Mouse (Mus musculus) CD4-positive, CD25-positive, alpha-beta regulatory T cell (primary cell): ENCODE results near the gene Izumo4. TPM values are rescaled to one million over a fixed set of nuclear protein-coding genes. Genes with fewer than 3 reads are reported as not detected.

ENCODE experiments used
- polyA plus RNA-seq: library from polyadenylated mRNA; unstranded; fragments of 100-300 nt; shearing (Covaris generic); gene quantifications from one replicate; pipeline ENCODE4 v1.2.1, GENCODE M21; 2017

The Izumo4 gene
- 156 TPM for polyA plus RNA-seq

DNA sequence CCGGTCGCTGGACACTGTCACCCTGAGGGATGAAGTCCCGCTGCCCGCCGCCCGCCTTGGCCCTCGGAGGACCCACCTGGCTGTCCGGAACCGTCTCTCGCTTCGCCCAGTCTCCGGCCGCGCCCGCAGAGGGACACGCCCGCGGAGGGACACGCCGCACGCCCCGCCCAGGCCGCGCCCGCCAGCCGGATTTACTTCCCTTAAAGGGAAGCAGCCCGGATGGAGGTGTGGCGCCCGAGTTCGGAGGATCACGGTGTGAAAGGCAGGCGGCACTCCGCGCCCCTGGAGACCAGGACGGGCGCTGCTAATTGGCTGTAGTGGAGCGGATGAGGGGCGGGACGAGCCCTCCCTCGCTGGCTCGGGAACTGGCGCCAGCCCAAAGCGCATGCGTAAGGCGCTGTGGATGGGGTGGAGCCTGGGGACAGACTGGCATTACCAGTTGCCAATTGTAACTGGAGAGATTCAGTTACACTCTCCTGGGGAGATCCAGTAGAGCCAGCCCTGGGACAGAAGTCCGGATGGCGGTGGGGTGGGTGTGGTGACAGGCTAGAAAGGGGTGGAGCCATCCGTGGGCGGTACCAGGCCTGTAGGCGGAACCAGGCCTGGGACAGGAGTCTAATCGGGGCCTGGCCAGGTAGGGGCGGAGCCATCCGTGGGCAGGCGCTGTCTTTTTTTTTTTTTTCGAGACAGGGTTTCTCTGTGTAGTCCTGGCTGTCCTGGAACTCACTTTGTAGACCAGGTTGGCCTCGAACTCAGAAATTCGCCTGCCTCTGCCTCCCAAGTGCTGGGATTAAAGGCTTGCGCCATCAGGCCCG, at the start of gene Izumo4, which contains the start of gene Mob3a:
TSS of gene Izumo4 (plus strand) at position 464 of the 815 bp plus-strand sequence.
TSS of gene Mob3a (minus strand) at position 257 of the 815 bp plus-strand sequence.

DNA sequence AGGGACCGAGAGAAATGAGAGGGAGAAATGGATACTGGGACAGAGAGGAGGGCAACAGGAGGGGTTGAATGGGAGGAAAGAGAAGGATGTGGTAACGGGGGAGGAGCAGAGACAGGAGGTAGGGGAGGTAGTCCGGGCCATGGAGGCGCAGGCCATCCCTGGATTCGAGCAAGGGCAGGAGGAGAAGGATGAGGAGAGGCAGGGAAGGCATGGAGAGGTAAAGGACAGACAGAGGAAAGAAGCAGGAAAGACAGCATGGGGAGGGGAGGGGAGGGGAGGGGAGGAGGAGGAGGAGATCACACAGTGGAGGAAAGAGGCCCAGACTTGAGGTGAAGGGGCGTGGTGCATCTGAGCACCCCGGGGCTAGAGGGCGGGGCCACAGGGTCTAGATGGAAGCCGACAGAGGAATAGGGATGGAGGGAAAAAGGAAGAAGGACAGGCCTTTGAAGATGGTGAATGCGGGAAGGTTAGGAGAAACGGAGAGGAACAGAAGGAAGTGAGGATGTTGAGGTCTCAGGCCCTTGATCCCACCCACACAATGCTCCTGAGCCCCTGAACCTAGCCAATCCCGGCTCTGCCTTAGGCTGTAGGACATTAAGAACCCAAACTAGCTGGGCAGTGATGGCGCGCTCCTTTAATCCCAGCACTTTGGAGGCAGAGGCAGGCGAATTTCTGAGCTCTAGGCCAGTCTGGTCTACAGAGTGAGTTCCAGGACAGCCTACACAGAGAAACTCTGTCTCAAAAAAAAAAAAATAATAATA, 44.9 kb upstream of the Izumo4 start, which contains the start of gene Btbd2:
TSS of gene Btbd2 (minus strand) at position 209 of the 761 bp plus-strand sequence.

DNA sequence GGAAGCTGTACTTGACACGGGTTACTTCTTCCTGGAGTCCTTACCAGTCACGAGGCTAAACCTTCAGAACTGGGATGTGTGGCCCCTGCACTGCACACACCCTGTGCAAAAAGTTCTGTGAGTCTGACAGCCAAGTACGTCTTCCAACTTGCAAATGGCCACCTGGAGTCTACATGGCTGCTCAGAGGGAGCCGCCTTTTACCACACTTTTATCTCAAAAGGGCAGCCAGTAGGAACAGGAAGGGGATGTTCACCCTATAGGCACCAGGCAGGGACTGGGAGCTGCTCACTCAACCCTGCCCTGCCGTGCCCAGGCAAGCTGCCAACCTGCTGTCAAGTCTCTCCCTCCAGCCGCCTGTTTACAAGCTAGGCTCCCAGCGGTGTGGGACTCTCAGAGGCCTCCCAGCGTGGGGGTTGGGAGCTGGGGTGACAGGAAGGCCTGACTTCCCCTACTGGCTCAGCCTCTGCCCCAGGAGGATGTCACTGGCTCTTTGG, 24.0 kb upstream of the Izumo4 start, which contains the start of gene Mknk2:
TSS of gene Mknk2 (minus strand) at position 171 of the 495 bp plus-strand sequence.

DNA sequence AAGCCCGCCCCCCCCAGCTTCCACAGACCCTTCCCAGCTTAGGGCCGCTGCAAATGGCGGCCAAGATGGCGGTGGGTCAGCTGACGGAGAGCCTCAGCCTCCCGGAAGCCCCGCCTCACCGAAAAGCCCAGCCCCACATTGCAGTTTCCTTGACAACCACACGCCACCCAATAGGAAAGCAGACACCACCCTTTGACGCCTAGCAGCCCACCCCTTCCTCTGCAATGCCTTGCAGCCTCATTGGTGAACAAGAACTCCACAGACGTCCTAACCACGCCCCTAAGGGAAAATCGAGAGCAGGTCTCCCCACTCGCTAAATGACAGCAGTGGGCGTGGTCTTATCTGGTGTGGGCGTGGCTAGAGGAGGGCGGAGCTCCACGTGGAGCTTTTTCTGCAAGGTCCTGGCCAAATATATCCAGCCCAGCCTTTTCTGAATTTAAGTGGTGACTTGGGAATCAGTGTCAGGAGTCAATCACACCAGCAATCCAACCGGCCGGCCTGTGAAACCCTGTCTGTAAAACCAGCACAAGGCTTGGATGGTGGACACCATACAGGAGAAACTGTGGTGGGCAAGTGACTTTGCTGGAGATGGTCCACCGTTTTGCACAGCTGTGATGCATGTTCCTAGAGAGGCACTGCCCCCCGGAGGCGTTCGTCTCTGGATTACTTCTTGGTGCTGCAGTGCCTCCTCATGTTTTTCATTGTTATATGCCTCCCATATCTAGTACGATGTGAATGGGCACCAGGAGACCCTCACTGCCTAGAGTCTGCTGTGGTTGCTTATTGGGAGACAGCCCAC, 40.4 kb downstream of the Izumo4 start, which contains the start of gene Ap3d1:
TSS of gene Ap3d1 (minus strand) at position 85 of the 799 bp plus-strand sequence.

DNA sequence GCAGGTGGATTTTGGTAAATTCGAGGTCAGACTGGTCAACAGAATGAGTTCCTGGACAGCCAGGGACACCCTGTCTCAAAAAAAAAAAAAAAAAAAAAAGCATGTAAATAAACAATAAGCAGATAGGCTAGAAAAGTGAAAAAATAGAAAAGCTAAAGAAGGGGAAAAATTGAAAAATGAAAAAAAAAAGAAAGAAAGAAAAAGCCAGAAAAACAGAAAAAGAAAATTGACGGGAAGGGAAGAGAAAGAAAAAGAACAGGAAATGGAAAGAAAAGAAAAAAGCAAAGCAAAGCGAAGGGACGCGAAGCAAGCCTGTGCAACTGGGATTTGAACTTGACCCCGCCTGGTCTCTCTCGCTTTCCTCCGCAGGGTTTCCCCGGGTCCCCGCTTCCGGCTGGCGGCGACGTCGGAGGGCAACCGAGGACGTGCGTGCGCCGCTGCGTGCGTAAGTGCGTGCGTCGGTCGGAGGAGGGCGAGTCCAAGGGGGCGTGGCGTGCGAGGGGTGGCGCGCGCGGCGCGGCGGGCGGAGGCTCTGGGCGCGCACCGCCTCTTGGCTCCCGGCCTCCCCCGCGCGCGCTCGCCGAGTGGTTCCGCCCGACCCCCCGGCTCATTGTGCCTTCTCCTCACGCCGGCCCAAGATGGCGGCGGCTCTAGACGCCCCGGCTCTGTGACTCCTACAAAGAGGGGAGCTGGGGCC, 52.8 kb downstream of the Izumo4 start, which contains the start of gene Dot1l:
TSS of gene Dot1l (plus strand) at position 613 of the 697 bp plus-strand sequence.

Other genes with a start within 250 kb of the Izumo4 start
- not detected for gene Onecut3, start 207.3 kb upstream of the Izumo4 start, polyA plus RNA-seq
- gene Atp8b3, start 163.1 kb upstream of the Izumo4 start, polyA plus RNA-seq, result 0.04 TPM
- gene Rexo1, start 140.6 kb upstream of the Izumo4 start, polyA plus RNA-seq, result 62.2 TPM
- gene Klf16, start 124.9 kb upstream of the Izumo4 start, polyA plus RNA-seq, result 13.2 TPM
- gene Abhd17a, start 111.8 kb upstream of the Izumo4 start, polyA plus RNA-seq, result 152 TPM
- gene Scamp4, start 99.3 kb upstream of the Izumo4 start, polyA plus RNA-seq, result 115 TPM
- 5.7 TPM for gene Adat3, start 99.3 kb upstream of the Izumo4 start, polyA plus RNA-seq
- gene Gm49322, start 96.2 kb upstream of the Izumo4 start, polyA plus RNA-seq, result 9.3 TPM
- gene Csnk1g2, start 79.3 kb upstream of the Izumo4 start, polyA plus RNA-seq, result 306 TPM
- gene Btbd2, start 45.1 kb upstream of the Izumo4 start, polyA plus RNA-seq, result 43.9 TPM
- gene Mknk2, start 24.1 kb upstream of the Izumo4 start, polyA plus RNA-seq, result 212 TPM
- gene Mob3a, start 207 bp upstream of the Izumo4 start, polyA plus RNA-seq, result 325 TPM
- 71.7 TPM for gene Ap3d1, start 40.1 kb downstream of the Izumo4 start, polyA plus RNA-seq
- gene Dot1l, start 53.0 kb downstream of the Izumo4 start, polyA plus RNA-seq, result 17.6 TPM
- 74.2 TPM for gene Sf3a2, start 96.0 kb downstream of the Izumo4 start, polyA plus RNA-seq
- 275 TPM for gene Plekhj1, start 96.4 kb downstream of the Izumo4 start, polyA plus RNA-seq
- gene Amh, start 103.1 kb downstream of the Izumo4 start, polyA plus RNA-seq, result not detected
- not detected for gene Jsrp1, start 111.3 kb downstream of the Izumo4 start, polyA plus RNA-seq
- 1,936 TPM for gene Oaz1, start 124.5 kb downstream of the Izumo4 start, polyA plus RNA-seq
- gene Lingo3, start 141.9 kb downstream of the Izumo4 start, polyA plus RNA-seq, result not detected
- gene Lsm7, start 153.0 kb downstream of the Izumo4 start, polyA plus RNA-seq, result 181 TPM
- 28.4 TPM for gene Sppl2b, start 153.1 kb downstream of the Izumo4 start, polyA plus RNA-seq
- 0.08 TPM for gene Tmprss9, start 169.7 kb downstream of the Izumo4 start, polyA plus RNA-seq
- 222 TPM for gene Timm13, start 198.8 kb downstream of the Izumo4 start, polyA plus RNA-seq
- 18.1 TPM for gene Lmnb2, start 216.1 kb downstream of the Izumo4 start, polyA plus RNA-seq
- gene Gadd45b, start 227.9 kb downstream of the Izumo4 start, polyA plus RNA-seq, result 47.2 TPM